Mouse (Mus musculus) left cerebral cortex, postnatal 14 days (tissue): ENCODE measurements around the gene Gm20877. TPM values are rescaled to one million over a fixed set of nuclear protein-coding genes. Genes with fewer than 3 reads are reported as not detected.
"Not testable (repeated sequence)": the region's sequence is repeated elsewhere in the genome, so short reads cannot be mapped to it uniquely, and the experiment has no call there.

Source experiments
- DNase-seq, 2 experiments: peaks; one replicate each; pipeline ENCODE4 v3.0.0; 2021 to 2022; ENCODE audit warnings: low spot score in 2 of 2, mixed read lengths in 1 of 2
- intact Hi-C: fragments of 180-260 bp; cut with DNase I; formaldehyde crosslinking; loops from one replicate; pipeline ENCODE4 v1.15.1; 2025
- long read RNA-seq, 2 experiments: library from polyadenylated mRNA; stranded (forward); transcript quantifications; one replicate each; pipeline ENCODE4 v2.0.0; 2021
- total RNA-seq, 2 experiments: library from RNA; stranded (reverse); gene quantifications; 2 replicates each; pipeline ENCODE4 v1.2.3; 2021

Gene Gm20877
- total RNA-seq = not detected
- long read RNA-seq, experiment 1 = 0 reads
- long read RNA-seq, experiment 2 = 0 reads

GRCm38 (mm10) chrY:17093573-17093972, at the start of gene Gm20877:
TSS of gene Gm20877 (plus strand) at chrY:17093873.
- DNase-seq, intact Hi-C loops: not testable (repeated sequence)
